Mouse (Mus musculus) liver, embryonic 14.5 days (tissue): ENCODE measurements around the gene Aurkb.

ENCODE experiments used
- CTCF ChIP-seq: IDR thresholded peaks from 2 replicates; pipeline ENCODE4 v1.5.1; 2016; ENCODE audit warnings: antibody characterized with exemption, low read depth, control low read depth
- EP300 ChIP-seq: IDR thresholded peaks from 2 replicates; pipeline ENCODE4 v1.6.1; 2016; ENCODE audit warnings: antibody characterized with exemption, low read depth

DNA sequence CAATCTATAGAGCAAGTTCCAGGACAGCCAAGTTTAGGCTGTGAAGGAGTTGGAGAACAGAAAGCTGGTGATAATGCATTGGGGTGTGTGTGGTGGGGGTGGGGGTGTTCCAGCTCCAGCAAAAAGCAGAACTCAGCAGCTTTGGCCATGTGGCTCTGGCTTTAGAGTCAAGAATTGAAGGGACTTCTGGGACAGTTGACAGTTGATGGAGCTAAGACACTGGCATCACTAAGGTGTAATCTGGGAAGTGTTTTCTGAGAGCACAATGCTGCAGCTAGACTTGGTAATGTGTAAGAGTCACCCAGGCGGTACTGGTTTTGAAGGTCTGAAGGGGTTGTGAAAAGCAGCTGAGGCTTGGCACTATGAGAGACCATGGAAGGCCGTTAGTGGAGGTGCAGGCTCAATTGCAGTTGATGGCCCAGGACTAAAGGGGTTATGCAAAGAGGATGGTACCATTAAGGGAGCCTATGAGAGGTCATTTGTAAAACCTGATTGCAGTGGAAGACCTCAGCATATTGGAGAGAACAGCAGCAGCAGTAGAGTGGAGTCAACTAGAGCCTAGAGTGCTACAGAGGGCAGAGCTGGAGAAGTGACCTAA is 7.5 kb downstream of the Aurkb start:
- TF ChIP-seq CTCF (no peak), EP300 (no peak)
